Mouse (Mus musculus) testis, postnatal 10 days (tissue): ENCODE data around the gene Pde4dip.

ENCODE experiments used
- DNase-seq: peaks from one replicate; pipeline ENCODE4 v3.0.0; 2021; ENCODE audit warnings: low spot score

The Pde4dip gene

DNA sequence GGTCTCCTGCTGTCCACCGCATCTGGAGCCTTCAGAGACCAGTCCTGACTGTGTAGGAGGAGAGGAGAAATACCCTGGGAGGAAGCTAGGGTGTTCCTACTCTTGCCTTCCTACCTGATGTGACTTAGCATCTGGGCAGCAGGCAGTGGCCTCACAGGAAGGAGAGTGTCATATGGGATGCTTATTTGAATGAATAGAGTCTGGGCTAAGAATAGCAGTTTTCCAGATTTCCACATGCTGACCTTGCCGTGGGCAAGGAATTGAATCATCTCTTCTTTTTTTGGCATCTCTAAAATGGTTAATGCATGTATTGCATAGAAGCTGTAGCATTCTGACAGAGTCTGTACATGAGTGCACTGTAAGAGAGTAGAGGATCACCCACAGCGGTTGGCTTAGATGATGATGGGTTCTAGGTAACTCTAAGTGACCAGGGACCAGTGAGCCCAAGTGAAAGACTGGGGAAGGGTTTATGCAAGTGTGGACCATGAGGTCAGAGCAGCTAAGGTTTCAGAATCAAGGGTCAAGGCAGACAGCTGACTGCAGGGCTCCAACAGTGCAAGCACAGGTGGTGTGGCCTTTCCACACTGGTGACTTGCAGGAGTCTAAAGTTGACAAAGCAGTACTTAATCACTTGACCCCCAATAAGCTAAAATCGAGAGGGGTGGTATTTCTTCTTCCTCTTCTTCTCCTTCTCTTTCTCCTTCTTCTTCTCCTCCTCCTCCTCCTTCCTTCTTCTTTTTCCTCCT lies 202.0 kb downstream of the Pde4dip start:
- no peak for DNase-seq

DNA sequence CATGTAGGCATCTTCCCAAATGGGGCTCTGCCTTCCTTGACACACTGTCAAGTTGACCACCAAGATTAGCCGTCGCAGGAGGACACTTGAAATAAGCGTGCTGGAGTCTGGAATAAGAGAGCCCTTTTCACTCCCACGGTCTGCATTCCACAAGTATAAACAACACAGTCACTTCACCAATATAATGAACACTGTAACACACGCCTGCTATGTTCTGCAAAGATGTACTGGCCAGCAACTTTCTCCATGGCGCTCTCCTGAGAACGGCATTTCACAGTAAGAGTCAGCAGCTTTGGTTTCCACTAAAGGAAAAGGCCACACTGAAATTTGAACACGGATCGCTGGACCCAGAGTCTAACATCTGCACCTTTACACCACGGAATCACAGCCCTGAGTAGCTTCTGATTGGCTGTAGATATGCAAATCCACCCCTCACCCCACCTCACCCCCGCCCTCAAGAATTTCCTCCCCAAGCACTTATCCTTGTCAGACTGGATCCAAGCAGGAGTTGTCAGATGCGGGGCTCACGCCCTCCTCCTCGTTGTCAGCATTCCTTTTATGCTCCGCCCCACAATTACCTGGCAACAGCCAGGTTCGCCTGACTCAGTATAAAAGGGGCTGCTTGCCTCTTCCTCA lies 204.8 kb downstream of the Pde4dip start:
- DNase-seq = no peak

DNA sequence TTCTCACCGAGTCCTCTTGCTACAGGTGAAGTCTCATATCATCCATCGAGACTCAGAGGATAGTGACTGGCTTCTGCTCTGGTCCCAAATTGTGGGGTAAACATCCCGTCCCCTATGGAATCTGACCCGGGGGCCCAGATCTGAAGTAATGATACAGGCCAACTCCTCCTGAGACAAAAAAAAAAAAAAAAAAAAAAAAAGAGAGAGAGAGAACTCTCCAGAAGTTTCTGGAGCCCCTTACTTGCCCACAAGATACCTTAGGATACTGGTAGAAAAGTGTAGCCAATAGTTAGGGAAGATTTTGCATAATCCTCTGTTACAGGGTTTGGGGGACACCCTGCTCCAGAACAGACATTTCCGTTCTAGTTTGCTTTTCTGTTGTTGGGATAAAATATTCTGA lies 205.9 kb downstream of the Pde4dip start:
- no peak for DNase-seq

DNA sequence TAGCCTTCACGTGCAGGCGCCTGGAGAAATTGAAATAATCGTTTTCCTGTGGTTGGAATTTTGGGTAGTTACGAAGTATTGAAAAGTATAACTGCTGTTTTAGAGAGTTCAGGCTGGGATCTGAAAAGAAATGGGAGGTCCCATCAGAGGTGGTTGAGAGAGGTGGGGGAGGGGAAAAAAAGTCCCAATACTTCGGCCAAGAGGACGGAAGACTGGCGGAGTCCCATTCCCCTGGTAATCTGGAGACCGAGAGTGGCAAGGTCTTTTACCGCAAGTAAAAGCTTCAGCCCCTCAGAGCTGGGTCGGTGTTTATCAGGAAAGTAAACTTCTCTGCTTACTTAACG lies 206.4 kb downstream of the Pde4dip start:
- DNase-seq = no peak

DNA sequence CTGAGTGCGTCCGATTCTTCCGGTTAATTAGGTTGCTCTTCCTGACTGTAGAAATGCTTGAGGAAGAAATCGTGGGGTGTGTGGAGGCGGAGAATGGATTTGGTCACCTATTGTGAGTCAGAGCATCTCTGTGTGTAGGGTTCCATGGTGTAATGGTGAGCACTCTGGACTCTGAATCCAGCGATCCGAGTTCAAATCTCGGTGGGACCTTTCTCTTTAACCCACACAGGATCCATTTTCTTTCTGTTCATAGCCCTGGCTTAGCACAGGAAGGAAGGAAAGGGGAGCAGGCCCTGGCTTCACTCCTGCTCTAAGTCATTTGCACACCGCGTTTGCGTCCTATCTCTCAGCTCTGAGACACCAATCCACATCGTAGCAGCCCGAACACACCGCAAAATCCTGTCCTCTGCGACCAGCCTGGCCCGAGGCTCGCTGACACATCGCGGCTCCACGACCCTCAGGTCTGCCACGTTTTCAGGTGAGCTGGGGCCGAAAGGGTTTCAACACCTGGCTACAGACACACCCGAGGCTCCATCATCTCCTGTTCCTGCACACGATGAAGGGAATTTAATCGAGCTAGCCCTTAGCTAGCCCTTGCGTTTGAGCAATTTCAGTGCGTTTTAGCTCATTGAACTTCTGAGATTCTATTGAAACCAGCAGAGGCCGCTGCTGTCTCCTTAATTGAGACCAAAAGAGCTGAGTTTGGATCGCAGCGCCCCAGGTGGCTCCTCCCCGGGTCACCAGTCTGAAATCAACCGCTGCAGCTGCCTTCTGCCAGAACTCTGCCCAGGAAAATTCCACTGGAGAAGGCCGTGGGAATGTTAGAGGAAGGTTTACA lies 207.0 kb downstream of the Pde4dip start:
- peak; percentile 80 for DNase-seq

DNA sequence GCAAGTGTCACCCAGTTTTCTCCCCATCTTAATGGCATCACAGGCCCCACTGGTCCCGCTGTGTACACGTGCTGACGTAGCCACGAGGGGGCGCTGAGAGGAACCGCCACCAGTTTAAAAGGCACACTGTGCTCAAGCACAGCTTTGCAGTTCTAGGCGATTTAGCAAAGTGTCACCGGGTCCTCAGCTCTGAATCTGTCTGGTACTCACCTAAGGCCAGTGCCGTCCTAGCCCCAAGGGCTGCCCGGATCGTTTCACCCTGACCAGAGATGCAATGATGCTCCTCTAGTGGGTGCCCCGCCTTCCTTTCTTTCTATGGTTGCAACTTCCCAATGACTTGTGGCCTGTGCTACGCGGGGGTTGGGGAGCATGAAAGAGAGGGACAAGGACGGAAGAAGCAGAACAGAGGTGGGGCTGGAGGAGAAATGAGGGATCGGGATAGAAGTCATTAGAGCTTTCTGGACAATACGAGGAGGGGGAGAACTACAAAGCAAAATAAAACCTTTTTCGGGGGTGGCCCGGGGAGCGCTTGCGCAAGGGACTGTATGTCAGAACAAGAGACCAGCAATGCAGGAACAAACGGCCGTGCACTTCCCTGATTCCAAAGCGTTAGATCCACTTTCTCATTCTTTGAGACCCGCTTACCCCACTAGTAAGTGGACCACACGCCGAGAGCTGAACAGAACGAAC lies 207.7 kb downstream of the Pde4dip start:
- peak; percentile 89 for DNase-seq

DNA sequence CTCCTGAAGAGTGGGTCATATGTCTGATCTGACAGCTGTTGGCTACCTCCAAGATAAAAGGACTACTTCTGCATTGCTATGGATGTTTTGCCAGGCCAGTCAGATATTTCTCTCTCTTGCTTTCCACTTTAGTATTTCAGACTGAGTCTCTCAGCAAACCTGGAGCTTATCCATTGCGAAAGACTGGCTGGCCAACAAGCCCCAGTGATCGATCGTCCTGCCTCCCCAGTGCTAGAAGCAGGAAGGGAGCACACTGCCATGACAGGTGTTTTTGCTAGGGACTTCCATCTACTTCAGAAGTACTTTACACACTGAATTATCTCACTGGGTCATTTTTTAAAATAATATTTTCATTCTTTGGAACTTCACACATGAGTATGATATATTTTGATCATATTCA lies 210.1 kb downstream of the Pde4dip start:
- no peak for DNase-seq

DNA sequence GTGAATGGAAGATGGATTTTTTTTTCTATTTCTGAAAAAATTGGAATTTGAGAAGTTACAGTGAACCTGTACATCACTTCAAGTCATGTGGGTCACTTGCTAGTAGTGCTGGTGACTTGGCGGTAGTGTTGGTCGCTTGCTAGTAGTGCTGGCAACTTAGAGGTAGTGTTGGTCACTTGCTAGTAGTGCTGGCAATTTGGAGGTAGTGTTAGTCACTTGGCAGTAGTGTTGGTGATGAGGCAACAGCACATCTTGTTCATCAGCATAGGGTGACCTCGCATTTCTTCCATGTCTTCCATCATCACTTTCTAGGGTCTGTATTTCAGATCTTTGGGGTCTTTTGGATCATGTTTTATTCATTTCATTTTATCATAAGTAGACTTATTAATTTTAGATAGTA lies 212.4 kb downstream of the Pde4dip start:
- DNase-seq = no peak

DNA sequence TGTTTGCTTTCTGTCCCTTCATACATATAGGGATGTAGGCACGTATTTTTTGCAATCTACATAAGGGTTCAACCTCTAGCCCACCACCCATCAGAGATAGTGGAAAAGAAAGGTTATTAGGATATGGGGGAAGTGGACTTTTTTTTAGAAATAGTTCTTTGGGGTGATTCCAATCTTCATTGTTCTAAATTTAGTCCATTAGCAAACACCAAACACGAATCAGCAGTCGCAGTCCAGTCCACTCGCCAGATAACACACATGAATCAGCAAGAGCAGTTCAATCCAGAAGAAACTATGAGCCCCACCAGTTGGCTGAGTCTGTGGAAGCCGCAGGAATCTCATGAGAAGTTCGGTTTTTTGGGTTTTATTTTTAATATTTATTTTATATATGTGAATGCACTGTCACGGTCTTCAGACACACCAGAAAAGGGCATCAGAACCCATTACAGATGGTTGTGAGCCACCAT lies 213.8 kb downstream of the Pde4dip start, which contains the start of gene Gm17651:
Gm17651 (minus strand) TSS at position 51 of the 467 bp plus-strand sequence.
- no peak for DNase-seq

DNA sequence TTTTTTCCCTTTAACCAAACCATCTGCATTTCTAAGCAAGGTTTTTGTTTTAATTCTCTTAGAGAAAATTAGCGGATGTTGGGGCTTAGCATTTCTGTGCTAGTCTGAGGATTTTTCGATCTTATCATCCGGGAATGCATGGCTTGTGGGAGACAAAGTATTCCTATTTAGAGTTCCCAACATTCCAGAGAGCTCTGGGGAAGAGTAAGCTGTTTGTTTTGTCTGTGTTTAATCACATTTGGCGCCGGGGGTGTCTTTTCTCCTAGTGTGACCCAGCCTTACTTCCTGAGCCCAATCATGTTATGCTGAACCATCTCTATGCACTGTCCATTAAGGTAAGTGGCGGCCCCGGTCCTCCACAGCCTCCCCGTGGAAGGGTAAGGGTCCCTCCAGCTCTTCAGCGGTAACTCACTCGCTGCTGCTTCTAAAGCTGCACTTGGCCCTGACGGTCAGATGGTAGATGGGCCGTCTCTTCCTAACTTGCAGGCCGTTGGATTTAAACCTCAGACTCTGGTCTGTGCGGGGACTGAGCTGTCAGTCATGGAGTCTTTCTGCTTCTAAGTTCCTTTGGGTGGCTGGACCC lies 221.3 kb downstream of the Pde4dip start:
- peak; percentile 43 for DNase-seq

DNA sequence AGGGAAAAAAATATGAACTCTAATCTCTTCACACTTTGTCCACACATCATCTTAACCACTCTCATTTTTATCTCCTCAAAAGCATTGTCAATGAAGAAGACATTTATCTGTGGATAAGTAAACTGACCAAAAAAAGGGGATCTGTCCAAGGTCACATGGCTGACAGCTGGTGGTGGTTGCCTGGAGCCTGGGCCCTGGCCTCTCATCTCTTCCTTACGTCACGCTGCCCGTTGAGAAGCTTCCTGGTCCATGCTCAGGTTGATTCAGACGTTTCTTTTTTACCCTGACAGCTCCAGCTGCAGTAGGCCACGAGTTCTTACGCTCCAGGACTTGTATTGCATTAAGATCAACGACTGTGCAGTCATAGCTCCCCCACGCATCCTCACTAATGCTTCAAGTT lies 222.4 kb downstream of the Pde4dip start:
- DNase-seq = peak; percentile 31

DNA sequence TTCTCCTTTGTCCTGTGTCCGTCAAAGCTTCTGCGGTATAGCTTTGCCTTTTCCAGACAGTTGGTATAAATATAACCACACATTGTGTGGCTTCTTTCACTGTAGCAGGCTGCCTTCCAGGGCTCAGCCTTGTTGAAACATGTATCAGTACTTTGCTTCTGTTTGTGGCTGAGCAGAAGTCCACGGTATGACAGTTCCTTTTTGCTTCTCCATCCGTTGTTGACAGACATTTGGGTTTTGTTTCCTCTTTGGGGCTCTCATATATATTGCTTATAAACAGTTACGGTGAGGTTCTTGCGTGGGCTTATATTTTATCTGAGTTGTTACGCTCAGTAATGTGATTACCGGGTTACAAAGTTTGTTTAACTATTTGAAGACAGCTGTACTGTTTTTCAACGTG lies 223.0 kb downstream of the Pde4dip start:
- peak; percentile 29 for DNase-seq

DNA sequence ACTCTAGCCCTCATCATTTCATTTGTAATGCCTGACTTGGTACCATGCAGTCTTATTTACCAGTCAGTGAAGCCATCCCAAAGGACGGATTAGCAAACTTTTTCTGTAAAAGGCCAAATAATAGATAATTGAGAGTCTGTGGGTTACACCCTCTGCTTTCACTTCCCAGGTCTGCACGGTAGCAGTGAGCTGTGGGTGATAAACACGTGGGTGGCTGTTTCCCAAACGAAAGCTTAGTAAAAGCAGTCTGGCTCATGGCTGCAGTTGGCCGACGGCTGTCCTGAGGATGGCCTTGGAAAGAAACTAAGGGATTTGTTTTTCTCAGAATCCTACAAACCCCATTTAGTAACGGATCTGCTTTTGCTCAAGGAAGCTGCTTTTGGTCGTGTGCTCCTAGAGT lies 227.3 kb downstream of the Pde4dip start:
- no peak for DNase-seq

DNA sequence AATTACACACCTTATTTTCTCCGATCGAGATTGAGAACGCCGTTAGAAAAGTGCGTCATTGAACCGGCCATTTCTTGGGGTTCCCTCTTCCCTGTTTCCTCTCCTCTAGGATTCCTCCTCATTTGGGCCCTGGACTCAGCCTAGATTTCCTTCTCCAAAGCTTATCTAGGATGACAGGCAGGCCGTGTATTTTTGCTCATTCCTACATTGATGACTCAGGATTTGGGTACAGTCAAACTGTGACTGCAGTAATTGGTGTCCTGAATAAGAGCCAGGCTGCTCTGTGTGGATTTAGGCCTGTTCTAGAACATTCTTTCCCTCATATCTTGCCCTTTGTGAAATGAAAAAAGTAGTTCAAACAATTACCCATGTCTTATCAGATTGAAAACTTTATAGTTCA lies 228.8 kb downstream of the Pde4dip start:
- DNase-seq = no peak

DNA sequence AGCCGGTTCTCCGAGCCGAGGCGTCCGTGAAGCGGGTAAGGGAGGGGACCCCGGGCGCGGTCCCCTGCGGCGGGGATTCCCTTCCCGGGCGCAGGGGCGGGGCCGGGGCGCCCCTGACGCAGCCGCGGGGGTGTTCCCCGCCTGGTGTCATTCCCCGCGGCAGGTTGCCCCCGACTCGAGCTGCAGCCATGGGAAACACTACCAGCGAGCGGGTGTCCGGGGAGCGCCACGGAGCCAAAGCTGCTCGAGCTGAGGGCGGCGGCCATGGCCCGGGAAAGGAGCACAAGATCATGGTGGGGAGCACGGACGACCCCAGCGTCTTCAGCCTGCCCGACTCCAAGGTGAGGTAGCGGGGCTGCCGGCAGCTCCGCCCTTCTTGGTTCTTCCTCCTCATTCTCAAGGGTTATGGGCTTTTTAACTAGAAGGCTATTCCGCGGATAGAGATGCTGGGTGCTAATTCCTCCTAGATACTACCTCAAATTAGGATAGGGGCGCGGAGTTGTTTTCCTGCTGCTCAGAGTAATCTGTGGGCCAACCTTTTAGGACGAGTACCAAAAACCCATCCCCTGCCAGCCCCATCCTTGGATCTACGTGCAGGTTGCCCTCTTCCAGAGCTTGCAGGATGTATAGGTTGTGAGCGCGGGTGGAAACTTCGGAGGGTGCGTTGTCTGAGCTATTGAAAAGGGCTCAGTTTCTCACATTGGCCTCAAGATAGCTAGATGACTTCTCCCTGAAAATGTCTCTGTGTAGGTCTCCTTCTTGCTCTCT lies 229.9 kb downstream of the Pde4dip start:
- DNase-seq = no peak

DNA sequence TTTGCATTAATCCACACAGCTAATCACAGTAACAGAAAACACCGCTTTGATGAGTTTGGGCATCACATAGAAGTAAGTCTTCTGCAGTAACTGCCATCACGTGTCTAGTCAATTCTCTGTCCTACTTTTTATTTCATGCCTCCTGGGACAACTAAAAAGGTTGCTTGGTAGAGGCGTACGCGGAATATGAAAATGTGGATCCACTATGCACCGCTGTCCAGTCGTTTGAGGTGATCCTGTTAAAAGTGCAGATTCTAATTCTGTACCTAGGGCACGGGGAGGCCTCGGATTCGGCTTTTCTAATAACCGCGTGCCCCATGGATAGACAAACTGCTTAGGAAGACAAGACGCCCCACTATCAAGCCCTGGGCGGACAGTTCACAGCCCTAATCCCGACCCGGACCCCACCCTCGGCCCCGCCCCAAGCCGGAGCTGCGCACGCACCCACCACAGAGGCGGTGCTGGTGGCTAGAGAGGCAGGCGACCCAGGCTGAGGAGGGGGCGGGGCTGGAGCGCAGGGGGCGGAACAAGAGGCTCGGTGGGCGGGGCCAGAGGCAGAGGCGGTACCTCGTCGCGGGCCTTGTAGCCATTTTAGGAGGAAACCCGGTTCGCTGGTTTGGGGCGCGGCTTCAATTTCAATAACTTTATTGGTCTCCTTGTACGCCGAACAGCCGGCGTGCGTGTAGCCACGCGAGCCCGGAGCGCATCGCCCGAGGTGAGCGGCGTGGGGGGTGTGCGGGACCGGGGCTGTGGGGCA lies 230.7 kb downstream of the Pde4dip start, which contains the start of gene Prkab2:
Prkab2 (plus strand) TSS at position 539 of the 757 bp plus-strand sequence.
- DNase-seq = peak; percentile 100

DNA sequence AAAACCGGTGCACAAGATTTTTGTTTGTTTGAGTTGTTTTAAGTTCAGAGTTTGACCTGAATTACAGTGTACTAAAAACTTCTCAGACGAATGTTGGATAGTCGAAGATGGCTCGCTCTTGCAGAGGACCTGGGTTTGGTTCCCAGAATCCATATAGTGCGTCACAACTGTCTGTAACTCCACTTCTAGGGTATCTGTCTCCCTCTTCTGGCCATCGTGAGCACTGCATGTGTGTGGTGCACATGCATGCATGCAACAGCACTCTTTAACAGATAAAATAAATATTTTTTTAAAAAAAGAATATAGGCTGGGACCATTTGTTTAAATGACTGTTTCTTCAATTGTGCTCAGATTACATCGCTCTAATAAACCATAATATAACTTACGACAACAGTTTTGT lies 233.6 kb downstream of the Pde4dip start:
- peak; percentile 61 for DNase-seq

DNA sequence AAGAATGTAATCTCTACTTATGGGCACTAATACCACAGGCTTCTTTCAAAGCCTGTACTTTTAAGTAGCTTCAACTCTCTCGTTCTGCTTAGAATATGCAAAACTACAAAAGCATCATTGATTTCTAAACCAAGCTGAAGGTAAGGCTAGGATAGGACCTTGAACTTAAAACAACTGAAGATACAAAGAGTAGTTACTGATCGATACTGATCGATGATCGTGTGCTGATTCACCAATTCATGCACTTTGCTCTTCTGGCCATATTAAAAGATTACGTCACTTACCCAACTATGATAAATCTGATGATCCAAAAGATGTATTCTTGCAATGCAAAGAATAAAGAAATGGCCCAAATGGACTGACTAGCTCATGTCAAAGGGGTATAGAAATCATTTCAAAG lies 234.7 kb downstream of the Pde4dip start:
- DNase-seq = no peak

DNA sequence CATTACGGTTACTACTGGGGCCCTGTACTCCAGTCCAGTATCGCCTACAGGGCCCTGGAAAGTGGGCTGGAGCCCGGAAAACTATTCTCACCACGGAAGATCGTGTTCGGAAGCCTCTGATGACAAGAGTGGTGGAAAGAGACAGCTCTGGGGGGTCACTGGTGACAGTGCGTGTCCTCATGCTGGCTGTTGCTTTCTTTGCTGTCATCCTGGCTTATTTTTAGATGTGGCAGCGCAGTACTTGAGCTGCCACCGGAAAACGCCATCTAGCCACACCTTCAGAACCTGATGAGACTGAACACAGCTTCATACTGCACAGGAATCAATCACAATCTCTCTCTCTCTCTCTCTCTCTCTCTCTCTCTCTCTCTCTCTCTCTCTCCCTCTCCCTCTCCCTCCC lies 236.9 kb downstream of the Pde4dip start:
- DNase-seq = no peak

DNA sequence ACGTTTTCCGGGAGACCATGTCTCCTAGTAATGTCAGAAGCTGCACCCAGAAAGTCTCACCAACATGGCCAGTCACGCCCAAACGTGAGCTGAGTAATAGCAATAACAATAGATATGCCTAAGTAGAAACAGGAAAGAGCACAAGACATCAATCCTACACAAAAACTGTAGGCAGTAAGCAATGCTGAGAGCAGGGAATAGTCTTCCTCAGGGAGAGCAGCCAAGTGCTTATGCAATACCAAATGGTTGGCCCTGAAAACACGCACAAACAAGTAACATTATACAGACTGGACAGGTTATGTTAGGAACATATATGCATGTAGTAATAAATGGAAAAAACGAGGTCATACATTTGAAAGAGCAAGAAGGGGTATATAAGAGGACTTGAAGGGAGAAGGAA lies 239.0 kb downstream of the Pde4dip start:
- DNase-seq = no peak
